Mouse (Mus musculus) midbrain, postnatal 0 days (tissue): ENCODE data around the gene Fam71f2. TPM values are rescaled to one million over a fixed set of nuclear protein-coding genes. Genes with fewer than 3 reads are reported as not detected.

Experiments
- ATAC-seq: fragments of 200-750 bp; cut with Nextera tagmentation; 2 replicates; pipeline ENCODE4 v1.8.0; 2017; ENCODE audit warnings: moderate number of reproducible peaks, mild to moderate bottlenecking, moderate TSS enrichment, moderate library complexity; ENCODE audit not compliant: low FRiP score
- DNase-seq: peaks from one replicate; pipeline ENCODE4 v3.0.0-alpha.2; 2015; ENCODE audit warnings: low spot score
- H3K27ac ChIP-seq: fragments of 300-500 bp; sonication (generic); 2 replicates; pipeline ENCODE4 v1.5.1; 2014; ENCODE audit warnings: low read depth, mild to moderate bottlenecking, low read length, mixed read lengths
- H3K27me3 ChIP-seq: fragments of 300-500 bp; sonication (generic); 2 replicates; pipeline ENCODE4 v1.6.1; 2014; ENCODE audit warnings: low read length, control low read depth, mixed read lengths; ENCODE audit not compliant: insufficient read depth
- H3K36me3 ChIP-seq: fragments of 300-500 bp; sonication (generic); 2 replicates; pipeline ENCODE4 v1.6.1; 2014; ENCODE audit warnings: low read length, control low read depth, mixed read lengths; ENCODE audit not compliant: insufficient read depth
- H3K4me1 ChIP-seq: fragments of 300-500 bp; sonication (generic); 2 replicates; pipeline ENCODE4 v1.6.1; 2014; ENCODE audit warnings: mild to moderate bottlenecking, control low read depth, antibody characterized with exemption, low read length, mixed read lengths; ENCODE audit not compliant: insufficient read depth
- H3K4me2 ChIP-seq: fragments of 300-500 bp; sonication (generic); 2 replicates; pipeline ENCODE4 v1.6.1; 2014; ENCODE audit warnings: low read depth, mild to moderate bottlenecking, low read length, mixed read lengths; ENCODE audit not compliant: poor library complexity, severe bottlenecking
- H3K4me3 ChIP-seq: fragments of 300-500 bp; sonication (generic); 2 replicates; pipeline ENCODE4 v1.5.1; 2014; ENCODE audit warnings: low read depth, mild to moderate bottlenecking, low read length, moderate library complexity
- H3K9ac ChIP-seq: fragments of 300-500 bp; sonication (generic); replicated peaks from 2 replicates; pipeline ENCODE4 v1.6.1; 2014; ENCODE audit warnings: mild to moderate bottlenecking, low read length, moderate library complexity, mixed read lengths; ENCODE audit not compliant: poor library complexity, severe bottlenecking
- H3K9me3 ChIP-seq: fragments of 300-500 bp; sonication (generic); 2 replicates; pipeline ENCODE4 v1.6.1; 2016; ENCODE audit warnings: low read length, control low read depth
- CTCF ChIP-seq: IDR thresholded peaks from 2 replicates; pipeline ENCODE4 v1.5.1; 2016; ENCODE audit warnings: antibody characterized with exemption, mild to moderate bottlenecking
- WGBS: fragments of 180-500 bp; shearing (Covaris S2); extraction: QIAGEN DNeasy Blood & Tissue Kit; methylation state at CpG from one replicate; pipeline ENCODE4 v1.1.7; 2014; 5-methylcytosine and 5-hydroxymethylcytosine counted together
- polyA plus RNA-seq: library from polyadenylated mRNA; unstranded; fragments of >200 nt; fragmentation: Nextera tagmentation; extraction: Ambion mirVana; gene quantifications from 2 replicates; pipeline ENCODE4 v1.2.1, GENCODE M21; 2015
- total RNA-seq: library from RNA; depleted of rRNA; stranded (reverse); fragments of >200 nt; gene quantifications from 2 replicates; pipeline ENCODE4 v1.2.3, GENCODE M21; 2014

Fam71f2 gene
- total and polyA plus RNA-seq, 2 experiments from 2014 or later = 0.44 to 0.58 TPM

DNA sequence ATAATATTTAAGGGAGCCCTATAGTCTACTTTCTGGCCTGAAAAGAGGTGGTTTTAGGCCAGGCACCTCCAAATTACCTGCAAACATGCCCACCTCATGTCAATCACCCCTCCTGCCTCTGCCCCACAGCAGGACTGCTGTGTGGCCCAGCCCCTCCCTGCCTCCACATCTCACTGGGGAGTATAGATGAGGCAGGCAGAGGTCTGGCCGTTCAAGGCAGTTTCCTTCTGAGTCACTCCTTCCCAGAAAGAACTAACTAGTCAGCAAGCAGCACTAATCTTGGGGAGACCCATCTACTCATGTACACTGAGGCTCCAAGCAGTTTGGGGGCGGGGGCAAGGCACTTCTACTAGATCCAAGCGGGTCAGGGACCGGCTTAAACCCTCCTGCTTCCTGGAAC is 32.3 kb upstream of the Fam71f2 start:
- no peak for ATAC-seq
- H3K27ac ChIP-seq = no peak overlapping the region
- 47% methylated on average over 4 of the region's 4 CpGs for WGBS

DNA sequence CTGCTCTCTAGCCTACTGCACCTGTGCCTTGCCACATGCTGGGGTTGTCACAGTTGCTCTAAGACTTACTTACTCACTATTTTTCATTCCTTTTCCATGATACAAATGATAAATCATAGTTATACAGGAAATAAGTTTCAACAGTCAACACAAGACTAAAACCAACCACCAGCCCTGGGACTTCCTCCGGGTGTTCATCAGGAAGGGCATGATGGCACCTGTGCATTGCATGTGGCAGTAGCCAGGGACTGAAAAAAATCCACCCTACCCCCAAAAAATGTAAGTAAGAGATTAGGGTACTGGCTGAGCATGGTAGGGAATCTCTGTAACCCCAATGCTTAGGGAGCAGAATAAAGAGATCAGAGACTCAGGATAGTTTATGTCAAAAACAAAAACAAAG is 20.0 kb upstream of the Fam71f2 start:
- DNase-seq = no peak
- no peak for TF ChIP-seq CTCF
- H3K27ac ChIP-seq = no peak overlapping the region
- H3K4me3 ChIP-seq = no peak overlapping the region
- no peaks in the 10 kb centered on the region for H3K9me3 ChIP-seq
- no peaks in the 10 kb centered on the region for H3K27me3 ChIP-seq
- H3K36me3 ChIP-seq = no peaks in the 10 kb centered on the region
- no peak for ATAC-seq
- no peak overlapping the region for H3K4me2 ChIP-seq
- WGBS = 83% methylated on average over 1 of the region's 1 CpGs
- H3K9ac ChIP-seq = no peak overlapping the region
- H3K4me1 ChIP-seq = 0 out of 2 replicates have a peak, but pooled peaks cover 3% of the 10 kb centered on the region

More for the DNA sequence above, 32.3 kb upstream of the Fam71f2 start:
- no peaks in the 10 kb centered on the region for H3K36me3 ChIP-seq
- H3K4me1 ChIP-seq = no peaks in the 10 kb centered on the region
- no peak for DNase-seq
- no peak for TF ChIP-seq CTCF
- no peak overlapping the region for H3K4me2 ChIP-seq
- no peak overlapping the region for H3K4me3 ChIP-seq
- no peaks in the 10 kb centered on the region for H3K9me3 ChIP-seq
- no peak overlapping the region for H3K9ac ChIP-seq
- H3K27me3 ChIP-seq = no peaks in the 10 kb centered on the region

DNA sequence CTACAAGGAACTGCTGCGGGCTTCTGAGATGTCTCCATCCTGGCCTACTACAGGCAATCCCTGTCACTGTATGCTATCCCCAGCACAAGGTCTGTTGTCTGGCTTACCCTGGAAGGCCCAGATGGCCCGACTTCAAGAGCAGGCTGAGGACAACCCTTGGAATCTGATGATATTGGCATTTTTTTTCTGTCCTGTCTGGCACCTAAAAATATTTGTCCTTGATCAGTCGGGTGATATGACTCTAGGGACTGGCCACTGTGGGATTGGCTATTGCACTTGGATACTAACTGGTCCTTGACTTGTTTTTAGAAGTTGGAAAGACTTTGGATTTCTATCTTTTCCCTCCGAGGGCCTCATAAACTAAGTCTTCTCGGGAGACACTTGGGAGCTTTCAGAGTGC is 17.6 kb upstream of the Fam71f2 start:
- Histone ChIP-seq H3K9me3 (no peaks in the 10 kb centered on the region), H3K9ac (no peak overlapping the region), H3K36me3 (no peaks in the 10 kb centered on the region), H3K4me3 (no peak overlapping the region), H3K27me3 (no peaks in the 10 kb centered on the region), H3K4me2 (no peak overlapping the region), H3K4me1 (0 out of 2 replicates have a peak, but pooled peaks cover 3% of the 10 kb centered on the region), H3K27ac (no peak overlapping the region)
- TF ChIP-seq CTCF = no peak
- 83% methylated on average over 5 of the region's 5 CpGs for WGBS
- ATAC-seq = no peak
- DNase-seq = no peak

DNA sequence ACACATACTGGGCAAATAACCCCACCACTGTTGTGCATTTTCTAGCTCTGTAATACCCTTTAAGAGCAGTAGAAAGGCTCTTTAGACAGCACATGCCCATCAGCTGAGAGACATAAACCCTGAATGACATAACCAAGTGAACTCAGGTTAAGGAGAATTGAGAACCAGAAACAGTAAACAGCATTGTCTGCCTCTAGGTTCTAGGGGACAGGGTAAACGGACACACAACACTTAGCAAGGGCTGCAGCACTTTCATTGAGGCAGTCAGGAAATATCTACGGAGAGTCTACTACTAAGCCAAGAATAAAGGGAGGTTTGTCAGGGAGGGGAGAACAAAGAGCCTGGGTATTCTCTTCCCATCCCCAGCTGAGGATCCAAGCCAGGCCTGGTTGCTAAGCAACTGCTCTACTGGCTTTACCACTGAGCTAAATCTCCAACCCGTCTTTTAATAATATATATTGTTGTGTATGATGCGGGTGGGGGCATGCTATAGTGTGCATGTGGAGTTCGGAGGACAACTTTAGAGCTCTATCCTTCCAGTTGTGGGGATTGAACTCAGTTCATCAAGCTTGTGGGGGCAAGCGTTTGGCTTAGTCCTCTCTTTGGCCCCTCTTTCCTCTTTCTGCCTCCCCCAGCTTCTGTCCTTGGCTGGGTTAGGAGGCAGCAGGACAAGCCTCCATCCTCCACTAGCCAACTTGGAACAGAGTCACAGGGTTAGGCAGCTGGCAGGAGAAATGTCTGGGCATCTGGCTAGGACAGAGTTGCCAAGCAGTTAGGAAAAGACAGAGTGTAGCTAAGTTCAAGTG is 15.5 kb upstream of the Fam71f2 start:
- H3K4me3 ChIP-seq = no peak overlapping the region
- H3K9me3 ChIP-seq = no peaks in the 10 kb centered on the region
- no peaks in the 10 kb centered on the region for H3K36me3 ChIP-seq
- 34% methylated on average over 6 of the region's 6 CpGs for WGBS
- DNase-seq = peak; percentile 78
- H3K27ac ChIP-seq = peak overlapping the region; percentile 34; the same call in 1 of the 2 replicates
- no peak overlapping the region for H3K9ac ChIP-seq
- TF ChIP-seq CTCF = no peak
- no peak overlapping the region for H3K4me2 ChIP-seq
- ATAC-seq = peak; percentile 79
- 0 out of 2 replicates have a peak, but pooled peaks cover 3% of the 10 kb centered on the region for H3K4me1 ChIP-seq
- no peaks in the 10 kb centered on the region for H3K27me3 ChIP-seq

DNA sequence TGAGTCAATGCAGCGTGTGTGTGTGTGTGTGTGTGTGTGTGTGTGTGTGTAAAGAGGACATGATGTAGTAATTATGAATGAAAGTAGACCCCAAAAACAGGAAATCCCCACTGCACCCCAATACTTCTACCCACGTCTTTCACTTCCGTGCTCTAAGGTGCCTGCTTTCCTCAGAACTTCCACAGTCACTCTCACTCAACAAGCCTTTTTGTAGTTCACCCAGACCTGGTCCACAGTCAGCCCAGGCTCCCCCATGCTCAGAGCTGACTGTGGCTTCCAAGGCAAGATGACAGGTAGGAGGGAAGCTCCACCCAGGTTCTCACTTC is 15.0 kb upstream of the Fam71f2 start:
- Histone ChIP-seq H3K36me3 (no peaks in the 10 kb centered on the region), H3K4me3 (no peak overlapping the region), H3K4me1 (0 out of 2 replicates have a peak, but pooled peaks cover 3% of the 10 kb centered on the region), H3K27me3 (no peaks in the 10 kb centered on the region), H3K9me3 (no peaks in the 10 kb centered on the region), H3K27ac (no peak overlapping the region), H3K4me2 (no peak overlapping the region), H3K9ac (no peak overlapping the region)
- TF ChIP-seq CTCF = no peak
- DNase-seq (no peak), ATAC-seq (no peak)
- WGBS = 84% methylated on average over 3 of the region's 3 CpGs

DNA sequence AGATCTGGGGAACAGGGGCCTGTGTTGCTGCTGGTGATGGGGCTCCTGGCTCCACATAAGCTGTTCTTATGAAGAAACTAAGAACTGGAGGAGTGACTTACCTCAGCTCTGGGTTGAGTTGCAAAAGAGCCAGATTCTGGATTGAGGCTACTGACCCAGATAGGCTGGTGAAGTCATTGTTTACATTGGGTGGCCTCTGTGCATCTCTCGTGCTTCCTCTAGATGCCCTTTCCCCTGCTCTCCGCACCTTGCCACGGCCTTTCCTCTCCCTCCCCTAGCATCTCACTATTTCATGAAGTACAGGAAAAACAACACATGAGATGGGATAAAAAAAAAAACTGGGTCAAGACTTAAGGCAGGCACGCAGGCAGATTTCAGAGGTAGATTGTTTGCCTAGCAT is 12.5 kb upstream of the Fam71f2 start:
- H3K27me3 ChIP-seq = no peaks in the 10 kb centered on the region
- WGBS = 87% methylated on average over 4 of the region's 4 CpGs
- no peak overlapping the region for H3K4me2 ChIP-seq
- 0 out of 2 replicates have a peak, but pooled peaks cover 3% of the 10 kb centered on the region for H3K4me1 ChIP-seq
- no peak for ATAC-seq
- TF ChIP-seq CTCF = no peak
- no peak overlapping the region for H3K4me3 ChIP-seq
- no peak overlapping the region for H3K27ac ChIP-seq
- no peaks in the 10 kb centered on the region for H3K36me3 ChIP-seq
- no peak for DNase-seq
- no peaks in the 10 kb centered on the region for H3K9me3 ChIP-seq
- no peak overlapping the region for H3K9ac ChIP-seq
